Mouse (Mus musculus): Measurements from ENCODE around the gene Tnni3k. TPM values are rescaled to one million over a fixed set of nuclear protein-coding genes. Genes with fewer than 3 reads are reported as not detected.

The Tnni3k gene
- 0.05 and 0.13 TPM in 2 replicates for polyA plus RNA-seq (2012; rRNA removed)

DNA sequence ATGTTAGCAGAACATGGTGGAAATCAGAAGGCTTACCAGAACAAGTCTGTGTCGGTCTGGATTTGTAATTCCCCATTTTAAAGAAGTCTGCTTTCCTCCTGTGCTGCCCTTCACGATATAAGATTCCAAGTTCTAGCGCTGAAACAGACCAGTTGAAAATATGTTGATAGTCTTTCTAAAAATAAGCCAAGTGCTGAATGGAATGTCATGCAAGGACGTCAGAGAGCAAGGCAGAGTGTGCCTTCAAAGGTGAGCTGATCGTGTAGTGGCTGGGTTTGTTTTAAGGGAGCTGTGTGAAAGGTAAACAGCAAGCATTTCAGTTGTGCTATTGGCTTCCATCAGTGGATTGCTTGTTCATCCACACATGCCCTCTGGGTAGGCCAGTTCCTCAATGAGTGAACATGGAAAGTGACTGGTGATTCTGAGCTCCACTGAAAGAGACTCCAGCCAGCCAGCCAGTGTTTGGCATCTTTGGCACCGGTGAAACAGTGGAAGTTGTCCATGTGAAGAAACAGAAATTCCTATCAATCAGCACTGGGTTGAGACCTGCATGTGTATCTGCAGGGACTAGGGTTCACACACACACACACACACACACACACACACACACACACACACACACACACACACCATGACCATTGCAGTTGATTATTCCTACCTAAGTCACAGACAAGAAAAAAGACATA lies at the start of gene Tnni3k:
Gene Tnni3k (minus strand): TSS at position 177 of the 686 bp plus-strand sequence.
- TF ChIP-seq POLR2A (IDR thresholded peaks at IDR 0.05; ENCODE audit: borderline replicate concordance, extremely low read depth, insufficient read depth, insufficient read length, poor library complexity, severe bottlenecking) (no peak), CTCF (IDR thresholded peaks at IDR 0.05; ENCODE audit: borderline replicate concordance, extremely low read depth, insufficient read depth, insufficient read length) (no peak)
- DNase-seq (ENCODE audit: low read depth): no peak

DNA sequence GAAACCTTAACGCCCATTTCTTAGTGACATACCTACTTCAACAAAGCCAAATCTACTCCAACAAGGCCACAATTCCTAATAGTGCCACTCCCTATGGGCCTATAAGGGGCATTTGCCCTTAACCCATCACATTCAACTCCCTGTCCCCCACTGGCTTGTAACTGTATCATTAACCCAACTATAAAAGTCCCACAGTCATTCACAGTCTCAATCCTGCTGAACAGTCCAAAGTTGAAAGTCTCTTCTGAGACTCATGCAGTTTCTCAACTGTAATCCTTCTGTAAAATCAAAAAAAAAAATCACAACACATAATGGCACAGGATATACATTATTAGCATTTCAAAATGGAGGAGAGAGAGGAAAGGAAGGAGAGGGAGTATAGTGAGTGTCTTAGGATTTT lies 44.1 kb upstream of the Tnni3k start:
- TF ChIP-seq POLR2A (IDR thresholded peaks at IDR 0.05; ENCODE audit: borderline replicate concordance, extremely low read depth, insufficient read depth, insufficient read length, poor library complexity, severe bottlenecking) (no peak), CTCF (IDR thresholded peaks at IDR 0.05; ENCODE audit: borderline replicate concordance, extremely low read depth, insufficient read depth, insufficient read length) (no peak)
- no peak for DNase-seq (ENCODE audit: low read depth)

DNA sequence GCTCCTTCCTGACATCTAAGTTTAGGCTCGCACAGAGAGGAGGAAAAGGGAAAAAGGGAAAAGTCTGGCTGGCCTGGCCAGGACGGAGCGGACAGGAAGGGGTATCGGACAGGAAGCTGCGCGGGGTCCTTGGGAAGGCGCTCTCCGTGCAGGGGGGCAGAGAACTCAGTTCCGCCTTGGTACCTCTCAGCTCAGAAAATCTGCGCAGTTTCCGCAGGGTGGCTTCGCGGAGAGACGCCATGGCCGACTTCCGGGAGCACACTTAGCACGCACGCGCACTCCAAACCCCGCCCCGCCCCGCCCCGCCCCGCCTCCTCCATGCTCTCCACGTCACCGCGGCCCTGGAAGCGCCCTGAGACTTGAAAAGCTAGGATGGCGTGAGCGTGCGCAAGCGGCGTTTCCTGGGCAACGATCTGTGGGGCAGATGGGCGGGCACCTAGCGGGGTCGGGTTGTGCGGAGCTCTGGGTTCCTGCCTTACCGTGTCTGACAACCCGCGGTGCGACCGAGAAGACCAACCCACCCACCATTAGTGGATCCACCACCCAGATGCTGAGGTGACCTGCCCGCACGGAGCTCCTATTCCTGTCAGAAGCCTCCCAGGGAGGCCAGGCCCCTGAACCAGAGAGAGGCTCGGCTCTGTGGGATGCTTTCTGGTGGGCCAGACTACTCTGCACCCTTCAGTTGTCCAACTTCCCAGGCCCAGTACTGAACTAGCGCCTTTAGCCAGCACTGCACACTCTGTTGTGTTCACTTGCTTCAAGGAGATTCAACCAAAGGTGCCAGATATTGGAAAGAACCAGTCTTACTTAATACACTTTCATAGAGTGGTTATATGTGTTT lies 38.1 kb upstream of the Tnni3k start, which contains the start of the genes Fpgt and Lrriq3:
Gene Fpgt (minus strand): TSS at position 288 of the 841 bp plus-strand sequence.
Gene Lrriq3 (plus strand): TSS at position 319 of the 841 bp plus-strand sequence.
- DNase-seq (ENCODE audit: low read depth): peak; percentile 99
- TF ChIP-seq CTCF (IDR thresholded peaks at IDR 0.05; ENCODE audit: borderline replicate concordance, extremely low read depth, insufficient read depth, insufficient read length) (no peak), POLR2A (IDR thresholded peaks at IDR 0.05; ENCODE audit: borderline replicate concordance, extremely low read depth, insufficient read depth, insufficient read length, poor library complexity, severe bottlenecking) (peak; percentile 39; the same call in 1 of the 2 replicates)

DNA sequence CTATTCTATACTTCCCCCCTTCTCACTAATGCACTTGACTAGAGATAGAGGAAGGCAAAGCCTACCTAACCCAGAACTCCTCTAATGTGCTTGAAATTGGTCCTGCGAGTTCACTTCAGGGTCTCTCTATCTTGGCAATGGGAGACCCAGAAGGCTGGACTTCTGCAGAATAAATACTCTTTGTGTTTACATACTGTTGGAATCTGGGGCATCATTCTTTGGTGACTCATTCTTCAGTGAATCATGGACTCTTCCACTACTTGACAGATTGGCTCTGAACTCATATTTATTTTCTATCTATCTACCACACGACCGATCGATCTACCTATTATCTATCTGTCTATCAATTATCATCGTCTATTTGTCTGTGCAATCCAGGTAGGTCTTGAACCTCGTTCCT lies 36.9 kb upstream of the Tnni3k start:
- TF ChIP-seq POLR2A (IDR thresholded peaks at IDR 0.05; ENCODE audit: borderline replicate concordance, extremely low read depth, insufficient read depth, insufficient read length, poor library complexity, severe bottlenecking): no peak
- no peak for TF ChIP-seq CTCF (IDR thresholded peaks at IDR 0.05; ENCODE audit: borderline replicate concordance, extremely low read depth, insufficient read depth, insufficient read length)
- DNase-seq (ENCODE audit: low read depth): no peak

DNA sequence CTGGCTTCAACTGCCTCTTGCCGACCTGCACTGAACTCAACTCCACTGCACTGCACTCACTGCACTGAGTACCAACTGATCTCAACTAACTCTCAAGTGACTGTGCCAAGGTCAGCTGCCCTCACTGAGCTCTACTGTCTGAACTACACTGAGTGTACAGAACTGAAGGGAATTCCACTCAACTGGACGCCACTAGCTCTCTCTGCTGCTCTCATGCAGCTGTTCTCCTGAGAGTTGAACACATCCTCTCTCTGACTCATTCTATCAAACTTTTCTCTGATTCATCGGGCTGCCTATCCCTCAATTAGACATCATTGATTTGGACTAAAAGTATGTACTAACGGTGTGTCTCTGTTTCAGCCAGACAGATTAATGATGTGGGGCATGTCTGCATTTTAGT lies 22.7 kb upstream of the Tnni3k start:
- no peak for TF ChIP-seq POLR2A (IDR thresholded peaks at IDR 0.05; ENCODE audit: borderline replicate concordance, extremely low read depth, insufficient read depth, insufficient read length, poor library complexity, severe bottlenecking)
- TF ChIP-seq CTCF (IDR thresholded peaks at IDR 0.05; ENCODE audit: borderline replicate concordance, extremely low read depth, insufficient read depth, insufficient read length): no peak

DNA sequence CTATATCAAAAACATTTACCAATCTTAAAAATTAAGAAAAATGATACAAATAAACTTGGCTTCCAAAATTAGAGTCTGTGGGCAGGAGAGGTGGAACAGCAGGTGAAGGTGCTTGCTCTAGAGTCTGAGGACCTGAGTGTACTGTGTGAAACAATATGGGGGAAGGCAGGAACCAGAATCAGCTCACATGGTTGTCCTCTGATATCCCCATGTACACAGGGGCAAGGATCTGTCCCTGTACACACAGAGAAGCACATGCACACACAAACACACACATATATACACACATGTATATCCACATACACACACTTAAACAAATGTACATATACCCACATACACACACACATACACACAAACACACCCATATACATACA lies 4.2 kb upstream of the Tnni3k start:
- DNase-seq (ENCODE audit: low read depth): no peak
- no peak for TF ChIP-seq CTCF (IDR thresholded peaks at IDR 0.05; ENCODE audit: borderline replicate concordance, extremely low read depth, insufficient read depth, insufficient read length)
- no peak for TF ChIP-seq POLR2A (IDR thresholded peaks at IDR 0.05; ENCODE audit: borderline replicate concordance, extremely low read depth, insufficient read depth, insufficient read length, poor library complexity, severe bottlenecking)

More for the DNA sequence above, 22.7 kb upstream of the Tnni3k start:
- no peak for DNase-seq (ENCODE audit: low read depth)

DNA sequence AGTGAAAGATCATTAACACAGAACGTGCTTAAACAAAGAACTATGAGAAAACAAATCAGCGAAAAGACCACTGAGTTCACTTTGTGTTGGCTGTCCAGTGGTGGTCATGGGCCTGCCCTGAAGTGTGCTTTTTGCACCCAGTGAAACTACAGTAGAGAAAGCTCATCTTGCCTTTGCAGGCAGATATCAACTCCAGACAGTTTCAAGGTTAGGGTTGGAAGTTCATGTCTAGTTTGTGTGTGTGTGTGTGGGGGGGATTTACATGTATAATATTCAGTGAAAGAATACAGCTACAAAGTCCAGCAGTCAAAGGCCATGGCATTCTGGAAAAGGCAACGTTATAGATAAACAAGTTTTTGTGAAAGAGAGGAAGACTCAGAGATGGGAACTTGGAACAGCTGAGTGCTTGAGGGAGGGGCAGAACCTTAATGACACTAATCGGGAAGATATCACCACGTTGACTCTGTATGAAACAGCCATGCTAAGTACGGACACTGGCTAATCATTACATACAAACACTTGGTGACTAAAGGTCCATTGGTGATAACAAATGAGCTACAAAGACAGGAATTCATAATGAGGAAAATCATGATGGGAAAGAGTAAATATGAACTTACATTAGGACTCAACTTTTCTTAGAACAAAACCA lies 3.7 kb upstream of the Tnni3k start:
- DNase-seq (ENCODE audit: low read depth): no peak
- TF ChIP-seq CTCF (IDR thresholded peaks at IDR 0.05; ENCODE audit: borderline replicate concordance, extremely low read depth, insufficient read depth, insufficient read length) (no peak), POLR2A (IDR thresholded peaks at IDR 0.05; ENCODE audit: borderline replicate concordance, extremely low read depth, insufficient read depth, insufficient read length, poor library complexity, severe bottlenecking) (no peak)

DNA sequence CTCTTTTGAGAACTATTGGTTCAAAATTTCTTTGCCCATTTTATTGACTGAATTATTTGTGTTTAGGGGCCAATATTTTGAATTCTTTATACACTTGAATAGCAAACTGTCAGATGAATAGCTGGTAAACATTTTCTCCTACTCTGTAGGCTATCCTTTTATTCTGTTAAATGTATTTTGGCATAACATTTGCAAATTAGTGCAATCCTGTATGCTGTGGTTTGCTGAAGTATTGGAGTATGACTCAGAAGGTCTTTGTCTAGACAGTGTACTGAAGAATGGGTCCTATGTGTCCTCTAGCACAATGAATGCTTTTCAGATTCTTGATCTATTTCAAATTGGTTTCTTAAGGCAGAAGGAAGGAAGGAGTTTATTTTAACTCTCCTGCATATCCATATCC lies 2.4 kb upstream of the Tnni3k start:
- DNase-seq (ENCODE audit: low read depth): no peak
- TF ChIP-seq POLR2A (IDR thresholded peaks at IDR 0.05; ENCODE audit: borderline replicate concordance, extremely low read depth, insufficient read depth, insufficient read length, poor library complexity, severe bottlenecking): no peak
- TF ChIP-seq CTCF (IDR thresholded peaks at IDR 0.05; ENCODE audit: borderline replicate concordance, extremely low read depth, insufficient read depth, insufficient read length): no peak

DNA sequence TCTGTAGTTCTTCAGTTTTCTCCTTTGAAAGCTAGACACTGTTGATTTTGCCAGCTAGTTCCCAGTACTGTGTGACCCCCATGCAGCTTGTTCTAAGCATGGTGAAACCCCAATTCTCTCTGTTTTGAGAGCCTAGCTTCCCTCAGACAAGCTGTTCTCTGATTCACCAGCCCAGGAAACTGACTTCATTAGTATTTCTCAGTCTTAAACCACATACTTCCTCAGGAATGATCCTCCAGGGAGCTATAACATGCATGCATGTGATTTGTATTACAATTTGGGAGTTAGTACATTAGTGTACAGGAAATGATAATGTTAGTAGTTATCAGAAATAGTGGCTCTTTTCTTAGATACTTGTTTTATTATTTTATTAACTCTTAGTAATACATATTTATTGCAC lies 1.4 kb upstream of the Tnni3k start:
- TF ChIP-seq POLR2A (IDR thresholded peaks at IDR 0.05; ENCODE audit: borderline replicate concordance, extremely low read depth, insufficient read depth, insufficient read length, poor library complexity, severe bottlenecking) (no peak), CTCF (IDR thresholded peaks at IDR 0.05; ENCODE audit: borderline replicate concordance, extremely low read depth, insufficient read depth, insufficient read length) (no peak)
- no peak for DNase-seq (ENCODE audit: low read depth)

DNA sequence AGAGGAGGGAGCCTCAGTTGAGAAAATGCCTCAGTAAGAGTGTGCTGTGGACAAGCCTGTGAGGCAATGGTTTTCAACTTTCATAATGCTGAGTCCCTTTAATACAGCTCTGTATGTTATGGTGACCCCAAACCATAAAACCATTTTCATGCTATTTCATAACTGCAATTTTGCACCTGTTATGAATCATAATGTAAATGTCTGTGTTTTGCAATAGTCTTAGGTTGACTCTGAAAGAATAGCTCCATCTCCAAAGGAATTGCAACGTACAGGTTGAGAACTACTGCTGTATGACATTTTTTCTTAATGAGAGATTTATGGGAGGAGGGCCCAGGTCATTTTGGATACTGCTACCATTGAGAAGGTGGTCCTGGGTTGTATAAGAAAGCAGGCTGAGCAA lies 2.0 kb downstream of the Tnni3k start:
- TF ChIP-seq CTCF (IDR thresholded peaks at IDR 0.05; ENCODE audit: borderline replicate concordance, extremely low read depth, insufficient read depth, insufficient read length): no peak
- no peak for TF ChIP-seq POLR2A (IDR thresholded peaks at IDR 0.05; ENCODE audit: borderline replicate concordance, extremely low read depth, insufficient read depth, insufficient read length, poor library complexity, severe bottlenecking)
- no peak for DNase-seq (ENCODE audit: low read depth)

DNA sequence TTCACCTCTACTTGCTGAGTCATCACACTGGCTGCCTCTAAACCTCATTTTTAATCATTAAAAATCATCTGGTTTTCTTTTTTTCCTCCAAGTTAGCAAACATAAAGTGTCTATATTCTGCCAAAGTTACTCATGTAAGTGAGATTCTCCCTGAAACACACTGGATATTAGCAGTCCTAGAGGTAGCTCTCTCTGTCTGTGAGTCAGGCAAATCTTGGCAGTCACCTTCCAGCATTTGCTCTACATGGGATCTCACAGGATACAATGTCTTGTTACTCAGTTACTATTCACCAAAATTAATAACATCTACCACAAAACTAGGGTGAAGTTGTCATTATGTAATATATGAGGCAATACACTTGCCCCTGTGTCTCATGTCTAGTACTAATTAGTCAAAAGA lies 3.2 kb downstream of the Tnni3k start:
- no peak for DNase-seq (ENCODE audit: low read depth)
- TF ChIP-seq POLR2A (IDR thresholded peaks at IDR 0.05; ENCODE audit: borderline replicate concordance, extremely low read depth, insufficient read depth, insufficient read length, poor library complexity, severe bottlenecking) (no peak), CTCF (IDR thresholded peaks at IDR 0.05; ENCODE audit: borderline replicate concordance, extremely low read depth, insufficient read depth, insufficient read length) (no peak)

Data from brain, embryonic 14.5 days (tissue).